Mouse (Mus musculus) embryo, embryonic 11 days (tissue): ENCODE measurements around the gene Cog7.

Experiments used
- DNase-seq: peaks from one replicate; pipeline ENCODE4 v3.0.0-alpha.2; 2015

The Cog7 gene

DNA sequence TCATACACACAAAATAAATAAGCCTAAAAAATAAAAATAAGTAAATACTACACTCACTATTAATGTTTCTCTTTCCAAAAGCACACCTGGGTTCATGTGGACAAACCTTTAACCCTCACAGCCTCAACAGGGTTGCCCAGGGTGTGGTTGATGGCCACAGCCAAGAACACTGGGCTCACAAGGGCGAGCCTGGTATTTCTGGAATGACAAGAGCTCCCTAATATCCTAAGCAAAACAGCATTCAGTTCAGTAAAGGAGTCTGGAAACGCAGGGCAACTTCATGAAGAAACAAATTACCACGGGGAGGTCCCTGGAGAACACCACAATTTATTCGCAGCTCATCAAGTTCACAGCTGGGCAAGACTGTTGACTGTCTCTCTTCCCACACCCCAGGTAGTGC, 34.0 kb downstream of the Cog7 start:
- no peak for DNase-seq

DNA sequence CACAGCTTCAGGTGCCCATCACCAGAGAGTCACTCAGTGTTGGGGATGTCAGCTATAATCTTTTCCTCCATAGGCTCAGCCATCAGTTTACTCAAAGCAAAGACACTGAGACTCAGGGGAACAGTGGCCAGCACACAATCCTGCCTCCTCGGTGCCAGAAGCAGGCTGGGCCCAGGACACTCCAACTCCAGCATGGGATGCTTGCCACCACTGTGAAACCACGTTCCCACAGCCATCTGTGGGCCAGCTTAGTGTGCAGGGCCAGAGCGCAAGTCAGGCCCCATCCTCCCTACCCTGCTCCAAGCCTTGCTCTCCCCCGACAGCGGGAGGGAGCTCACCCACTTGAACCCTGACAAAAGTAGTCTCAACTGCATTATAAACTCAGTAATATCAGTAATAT, 35.3 kb downstream of the Cog7 start:
- DNase-seq: no peak

DNA sequence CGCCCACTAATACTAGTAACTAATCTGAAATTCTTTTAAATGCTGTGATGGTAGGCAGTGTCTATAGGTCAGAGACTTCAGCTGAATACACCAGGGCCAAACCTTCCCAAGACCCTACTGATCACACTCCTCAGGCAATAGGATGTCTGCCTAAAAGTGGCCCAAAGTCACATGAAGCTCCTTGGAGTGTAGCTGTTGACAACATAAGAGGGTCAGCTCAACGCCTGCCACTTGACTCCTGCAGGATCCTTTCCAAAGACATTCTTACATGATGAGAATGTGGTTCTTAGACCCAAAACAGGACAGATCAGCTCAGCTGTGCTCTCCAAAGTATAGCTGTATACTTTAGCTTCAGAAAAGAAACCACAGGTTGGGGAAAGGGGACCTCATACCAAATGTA, 39.1 kb downstream of the Cog7 start:
- DNase-seq: no peak

DNA sequence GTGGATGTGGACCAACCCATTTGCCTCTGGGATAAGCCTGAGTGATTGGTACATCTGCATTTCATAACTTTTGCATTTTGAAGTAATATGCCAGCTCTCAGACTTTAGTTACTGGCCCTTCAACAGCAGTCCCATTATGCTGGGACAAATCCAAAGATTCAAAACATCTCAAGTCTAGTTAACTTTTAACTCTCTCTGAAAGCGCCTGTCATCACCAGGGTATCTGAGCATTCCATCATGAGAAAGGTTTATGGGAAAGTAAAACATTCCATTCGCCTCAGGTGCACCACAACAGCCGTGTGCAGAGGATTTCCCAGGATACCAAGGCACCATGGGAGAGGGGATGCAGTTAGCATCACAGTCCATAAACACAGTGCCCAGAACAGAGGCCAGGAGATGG, 39.9 kb downstream of the Cog7 start:
- no peak for DNase-seq

DNA sequence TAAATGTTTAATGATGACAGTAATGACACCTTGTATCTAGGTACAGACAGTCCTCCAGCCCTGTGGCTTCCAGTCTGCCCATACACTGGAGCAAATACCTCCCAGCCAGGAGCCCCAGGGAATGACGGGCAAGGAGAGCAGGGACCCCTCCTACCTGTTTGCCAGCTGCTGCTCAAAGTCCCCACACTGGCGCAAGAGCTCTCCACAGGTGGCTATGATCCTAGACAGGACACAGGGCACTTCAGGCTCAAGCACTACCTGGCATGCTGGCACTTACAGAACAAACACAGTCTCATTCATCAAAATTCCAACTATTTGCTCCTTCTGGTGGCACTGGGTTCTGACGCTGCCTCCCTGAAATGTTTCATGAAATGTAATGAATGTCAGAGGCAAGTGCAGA, 40.5 kb downstream of the Cog7 start:
- no peak for DNase-seq

DNA sequence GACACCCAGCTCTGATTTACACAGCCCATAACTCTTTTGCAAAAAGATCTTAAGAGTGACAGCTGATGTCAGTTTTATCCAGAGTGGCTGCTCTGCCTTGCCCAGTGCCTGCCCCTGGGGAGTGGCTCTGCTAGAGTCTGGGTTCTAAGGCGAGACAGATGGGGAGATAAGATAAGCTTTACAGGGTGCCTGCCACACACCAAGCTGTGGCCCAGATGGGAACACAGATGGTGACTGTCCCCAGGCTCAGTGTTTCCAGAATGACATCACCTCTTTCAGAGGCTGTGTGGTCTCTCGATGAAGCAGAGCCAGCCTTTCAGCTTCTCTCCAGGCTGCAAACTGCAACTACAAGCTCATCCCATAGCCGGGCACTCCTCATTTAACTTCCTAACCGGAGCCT, 41.8 kb downstream of the Cog7 start:
- peak; percentile 37 for DNase-seq

DNA sequence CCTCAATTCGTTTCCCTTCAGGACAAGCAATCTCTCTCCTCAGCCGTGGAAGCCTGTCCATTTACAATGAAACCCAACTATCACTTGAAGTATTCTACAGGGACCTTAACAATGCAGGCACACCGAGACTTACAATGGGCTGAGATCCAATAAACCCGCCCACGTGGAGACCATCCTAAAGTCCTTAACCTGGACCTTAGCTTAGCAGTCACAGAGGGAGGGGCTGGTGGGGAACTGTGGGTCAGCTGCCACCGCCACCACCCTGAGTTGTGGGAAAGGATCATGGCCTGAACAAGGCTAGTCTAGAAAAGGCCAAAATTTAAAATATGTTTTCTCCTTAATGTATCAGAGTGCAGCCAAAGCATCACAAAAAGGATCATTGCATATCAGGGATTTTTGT, 42.3 kb downstream of the Cog7 start:
- DNase-seq: no peak

DNA sequence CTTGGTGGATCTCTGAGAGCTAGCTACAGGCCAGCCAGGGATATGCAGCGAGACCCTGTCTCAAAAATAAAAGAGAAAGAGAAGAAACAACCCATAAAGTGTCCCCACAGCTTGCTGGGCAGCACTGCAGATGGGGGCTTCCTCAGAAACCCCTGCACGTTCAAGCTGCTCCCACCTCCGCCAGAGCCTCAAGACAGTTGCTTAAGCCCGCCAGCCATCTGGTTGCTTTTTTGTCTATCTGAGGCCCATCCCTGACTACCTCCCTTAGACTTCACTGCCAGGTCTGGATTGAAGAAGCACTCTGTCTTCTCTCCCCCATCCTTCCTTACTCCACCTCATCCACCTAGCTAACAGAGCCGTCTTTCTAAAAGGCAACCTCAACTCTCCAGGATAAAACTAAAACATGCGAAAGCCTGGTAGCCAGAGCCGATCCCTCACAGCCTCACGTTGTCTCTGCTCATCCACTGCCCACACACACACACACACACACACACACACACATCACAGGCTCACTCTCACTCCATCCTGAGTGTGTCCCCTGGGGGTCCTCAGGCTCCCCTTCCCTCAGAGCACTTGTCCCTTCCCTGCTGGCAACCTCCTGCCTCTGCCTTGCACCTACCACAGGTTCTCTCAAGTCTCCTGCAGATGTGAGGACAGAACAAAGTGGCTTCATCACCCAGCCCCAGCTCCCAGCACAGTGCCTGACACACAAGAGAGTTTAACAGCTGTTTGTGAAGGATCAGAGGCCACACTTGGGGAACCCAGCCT, 43.2 kb downstream of the Cog7 start:
- no peak for DNase-seq

DNA sequence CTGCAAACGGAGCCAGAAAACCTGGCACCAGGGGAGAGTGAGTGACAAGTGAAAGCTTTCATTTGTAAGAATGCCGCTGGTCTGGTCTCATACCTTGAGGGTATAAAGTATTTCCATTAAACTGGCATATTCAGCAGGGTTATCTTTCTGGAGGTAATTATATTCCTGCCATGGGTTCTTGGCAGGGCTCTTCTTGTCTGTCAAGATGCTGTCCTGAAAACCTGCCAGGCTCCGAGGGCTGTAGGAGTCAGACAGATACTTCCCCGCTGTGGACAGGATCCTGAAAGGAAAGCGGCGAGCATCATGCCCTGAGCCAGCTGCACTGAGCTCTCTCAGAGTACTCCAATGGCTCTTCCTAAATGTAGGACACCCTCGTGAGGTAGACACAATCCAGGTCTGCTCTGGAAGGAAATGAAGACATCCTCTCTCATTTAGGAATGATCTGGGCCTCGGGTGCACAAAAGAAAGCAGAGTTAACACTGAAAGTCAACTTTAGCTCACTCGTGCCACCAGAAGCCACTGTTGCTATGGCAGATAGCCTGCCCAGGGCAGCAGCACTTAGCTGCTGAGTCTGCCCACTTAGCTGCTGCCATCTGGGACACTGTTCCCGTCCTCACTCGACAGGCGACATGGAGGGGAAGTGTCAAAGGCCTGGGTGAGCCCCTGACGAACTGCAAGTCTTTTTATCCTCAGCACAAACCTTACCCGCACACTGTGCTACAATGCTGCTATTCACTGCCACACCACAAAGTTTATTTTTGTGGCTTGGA, 44.5 kb downstream of the Cog7 start:
- peak; percentile 9 for DNase-seq

DNA sequence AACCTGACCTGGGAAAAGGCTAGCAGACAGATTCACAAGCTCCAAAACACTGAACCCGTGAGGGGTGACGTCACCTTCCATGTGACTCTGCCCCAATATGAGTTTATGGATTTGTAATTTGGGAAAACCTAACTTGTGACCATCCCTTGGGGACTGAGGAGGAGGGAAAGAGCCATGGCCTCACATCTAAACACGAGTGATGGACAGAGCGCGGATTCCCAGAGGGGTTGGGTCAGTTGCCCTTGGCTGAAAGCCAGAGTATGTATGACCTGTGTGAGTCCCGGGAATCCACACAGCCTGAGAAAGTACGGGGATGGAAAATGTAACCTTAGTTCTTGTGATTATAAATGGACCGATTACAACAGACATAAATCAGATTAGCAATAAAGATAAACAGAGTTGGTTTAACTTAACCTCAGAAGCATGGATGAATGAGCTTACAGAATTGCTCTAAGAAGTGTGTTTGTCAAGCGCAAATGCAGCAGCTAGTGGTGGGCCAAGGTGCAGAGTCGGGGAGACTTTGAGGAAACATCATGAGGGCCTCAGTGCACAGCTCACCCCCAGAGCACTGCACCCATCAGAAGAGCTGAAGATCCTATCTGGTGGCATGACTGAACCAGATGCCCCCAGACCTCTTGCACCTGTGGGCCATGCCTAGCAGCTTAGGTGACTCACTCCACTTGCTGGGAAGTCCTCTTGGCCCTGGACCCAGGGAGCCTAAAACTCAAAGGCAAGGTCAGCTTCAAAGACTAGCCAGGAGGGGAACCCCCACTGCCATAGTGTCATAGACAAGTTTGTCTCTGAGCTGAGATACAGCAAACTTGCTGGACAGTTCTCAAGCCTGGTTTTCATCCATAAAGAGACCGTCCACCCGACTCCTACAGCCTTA, 45.4 kb downstream of the Cog7 start:
- peak; percentile 31 for DNase-seq

DNA sequence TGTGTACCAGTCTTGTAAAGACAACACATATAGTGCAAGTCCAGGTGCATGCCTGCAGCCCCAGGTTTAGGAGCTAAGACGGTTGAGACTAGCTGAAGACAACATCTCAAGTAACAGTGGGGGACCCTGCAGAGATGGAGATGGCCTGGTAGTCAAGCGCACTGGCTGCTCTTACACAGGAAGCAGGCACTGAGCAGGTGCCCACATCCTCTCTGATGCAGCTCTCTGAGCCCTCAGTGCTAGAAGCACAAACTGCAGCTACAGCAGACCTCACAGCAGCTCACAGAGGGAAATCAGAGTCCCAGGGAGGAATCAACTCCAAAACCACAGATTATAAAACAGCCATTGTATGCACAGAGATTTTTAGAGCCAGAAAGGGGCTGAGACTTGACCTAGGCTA, 47.2 kb downstream of the Cog7 start:
- DNase-seq: no peak

DNA sequence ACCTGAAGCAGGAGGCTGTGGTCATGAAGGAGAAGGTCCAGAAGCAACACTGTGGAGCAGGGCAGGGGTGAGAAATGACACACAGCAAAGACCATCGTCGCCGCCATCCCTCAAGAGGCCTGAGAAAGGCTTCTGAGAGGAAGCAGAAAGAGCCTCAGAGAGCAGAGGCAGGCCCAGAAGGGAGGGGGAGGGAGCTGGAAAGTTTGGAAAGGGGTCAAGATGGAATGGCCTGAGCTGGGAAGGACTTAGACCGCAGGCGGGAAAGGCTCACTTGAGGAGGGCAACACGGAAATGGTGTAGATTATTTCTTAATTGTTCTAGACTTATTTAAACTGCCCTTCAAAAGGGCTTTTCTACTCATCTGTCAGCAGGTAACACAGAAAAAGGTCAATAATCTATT, 47.8 kb downstream of the Cog7 start:
- DNase-seq: no peak

DNA sequence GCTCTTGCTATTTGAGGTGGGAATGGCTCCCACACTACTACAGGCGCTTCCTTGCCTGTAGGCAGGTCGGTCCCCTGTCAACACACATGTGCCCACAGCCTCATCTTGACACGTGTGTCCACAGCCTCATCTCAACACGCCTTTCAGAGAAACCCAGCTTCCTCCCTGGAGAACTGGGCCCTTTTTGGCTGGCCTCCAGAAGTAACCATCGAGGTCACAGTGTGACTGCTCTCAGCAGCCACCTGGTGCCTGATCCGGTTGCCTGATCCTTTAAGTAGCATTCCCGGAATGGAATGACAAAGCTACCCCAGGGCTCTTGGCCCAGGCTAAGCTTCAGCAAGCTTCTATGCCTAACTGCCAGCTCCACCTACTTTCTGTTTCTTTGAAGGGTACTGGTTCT, 50.3 kb downstream of the Cog7 start:
- DNase-seq: no peak

DNA sequence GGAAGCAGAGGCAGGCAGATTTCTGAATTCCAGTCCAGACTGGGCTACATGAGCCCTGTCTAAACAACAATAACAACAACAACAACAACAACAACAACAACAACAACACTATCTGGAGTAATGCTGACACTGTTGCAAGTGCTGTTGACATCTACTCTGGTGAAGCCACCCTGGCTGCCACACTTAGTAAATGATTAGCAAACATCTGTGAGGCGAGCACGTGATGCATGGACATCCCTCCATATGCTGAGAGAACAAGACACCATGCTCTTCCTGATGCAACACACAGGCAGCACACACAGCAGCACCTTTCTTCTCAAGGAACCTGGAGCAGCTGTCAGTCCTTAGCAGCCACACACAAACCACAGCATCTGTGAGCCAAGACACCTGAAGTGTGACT, 53.6 kb downstream of the Cog7 start:
- no peak for DNase-seq

DNA sequence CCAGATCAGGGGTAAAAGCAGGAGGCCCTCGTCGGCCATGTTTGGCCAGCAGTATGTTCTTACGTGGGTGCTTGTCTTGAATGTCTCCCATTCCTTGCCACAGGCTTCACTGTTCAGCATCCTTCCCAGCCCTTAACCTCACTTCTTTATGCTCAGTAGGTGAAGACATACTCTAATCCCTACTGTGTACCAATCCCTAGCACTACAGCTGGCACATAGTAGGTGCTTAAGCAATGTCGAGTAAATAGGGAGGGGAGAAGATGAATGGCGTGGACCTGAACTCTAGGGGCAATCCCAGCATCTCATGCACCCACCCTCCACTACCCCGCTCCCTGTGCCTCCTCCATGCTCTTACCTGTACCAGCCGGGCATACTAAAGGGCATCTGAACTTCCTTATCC, 57.1 kb downstream of the Cog7 start:
- no peak for DNase-seq

DNA sequence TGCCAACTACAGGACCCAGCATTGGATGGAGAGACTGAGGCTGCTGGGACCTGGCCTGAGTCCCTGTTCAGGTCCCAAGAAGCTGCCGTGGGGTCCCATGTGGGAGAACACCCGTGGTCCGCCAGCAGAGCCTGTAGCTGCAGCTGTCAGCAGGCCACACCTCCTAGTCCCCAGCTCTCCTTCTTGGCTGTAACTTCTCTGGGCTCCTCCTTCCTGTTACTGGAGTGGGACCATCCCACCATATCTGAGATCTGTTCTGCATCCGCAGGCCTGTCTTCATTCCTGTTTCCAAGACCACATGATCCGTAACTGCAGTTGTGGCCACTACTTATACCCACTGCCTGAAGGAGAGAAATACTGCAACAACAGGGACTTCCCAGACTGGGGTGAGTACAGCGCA, 67.6 kb downstream of the Cog7 start:
- no peak for DNase-seq

DNA sequence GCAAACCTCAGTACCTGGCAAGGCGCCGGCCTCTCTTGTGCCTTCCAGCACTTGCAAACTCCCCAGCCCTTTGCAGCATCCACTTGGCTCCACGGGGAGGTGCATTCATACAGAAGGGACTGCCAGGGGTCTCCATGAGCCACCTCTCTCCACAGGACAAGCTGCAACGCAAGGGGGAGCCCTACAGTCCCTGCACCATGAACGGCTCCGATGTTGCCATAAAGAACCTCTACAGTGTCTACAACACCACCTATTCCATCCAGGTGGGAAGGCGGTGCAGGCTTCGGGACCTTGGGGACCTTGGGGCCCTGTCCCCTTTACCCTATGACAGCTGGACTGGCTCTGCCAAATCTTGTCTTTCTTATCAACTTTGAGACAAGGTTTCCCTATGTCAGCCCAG, 69.3 kb downstream of the Cog7 start:
- no peak for DNase-seq

DNA sequence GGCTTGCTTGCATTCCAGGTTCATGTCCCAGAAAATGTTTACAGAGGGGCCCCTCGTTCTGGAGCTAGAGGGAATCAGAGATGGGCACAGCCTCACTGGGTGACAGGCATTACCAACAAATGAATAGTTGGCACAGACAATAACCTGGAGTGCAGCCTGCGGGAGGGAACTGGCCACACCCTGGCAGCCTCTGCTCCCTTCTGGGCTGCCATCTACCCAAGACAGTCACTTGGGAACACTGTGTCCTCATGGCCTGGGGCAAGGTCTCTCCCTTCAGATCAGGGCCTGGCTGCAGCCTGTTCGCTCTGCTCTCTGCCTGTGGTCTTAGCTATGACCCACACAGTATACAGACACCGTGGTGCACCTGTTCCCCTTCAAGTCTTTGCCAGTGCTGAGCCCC, 74.6 kb downstream of the Cog7 start:
- DNase-seq: no peak

DNA sequence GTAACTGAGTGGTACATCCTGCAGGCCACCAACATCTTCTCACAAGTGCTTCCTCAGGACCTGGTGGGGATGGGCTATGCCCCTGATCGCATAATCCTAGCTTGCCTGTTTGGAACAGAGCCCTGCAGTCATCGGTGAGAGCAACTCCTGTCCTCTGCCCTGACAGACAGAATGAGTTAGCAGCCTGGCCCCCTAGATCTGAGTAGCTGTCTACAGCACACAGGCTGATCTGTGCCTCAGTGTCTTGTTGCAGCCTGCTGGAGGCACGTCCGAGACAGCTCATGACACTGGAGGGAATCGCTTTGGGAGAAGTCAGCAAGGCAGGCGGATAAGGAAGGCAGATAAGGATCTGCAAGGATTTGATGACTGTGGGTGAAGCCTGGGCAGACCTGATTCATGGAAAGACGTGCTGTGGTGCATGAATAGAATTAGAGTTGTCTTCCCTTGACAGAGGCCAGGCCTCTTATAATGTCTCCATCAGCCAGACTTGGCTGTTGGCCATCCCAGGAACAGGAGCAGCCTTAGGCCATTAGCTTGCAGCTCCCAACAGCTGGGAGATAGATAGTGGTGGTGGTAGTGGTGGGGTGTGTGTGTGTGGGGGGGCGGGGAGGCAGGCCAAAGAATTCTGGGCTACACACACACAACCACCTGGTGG, 78.6 kb downstream of the Cog7 start:
- DNase-seq: no peak

DNA sequence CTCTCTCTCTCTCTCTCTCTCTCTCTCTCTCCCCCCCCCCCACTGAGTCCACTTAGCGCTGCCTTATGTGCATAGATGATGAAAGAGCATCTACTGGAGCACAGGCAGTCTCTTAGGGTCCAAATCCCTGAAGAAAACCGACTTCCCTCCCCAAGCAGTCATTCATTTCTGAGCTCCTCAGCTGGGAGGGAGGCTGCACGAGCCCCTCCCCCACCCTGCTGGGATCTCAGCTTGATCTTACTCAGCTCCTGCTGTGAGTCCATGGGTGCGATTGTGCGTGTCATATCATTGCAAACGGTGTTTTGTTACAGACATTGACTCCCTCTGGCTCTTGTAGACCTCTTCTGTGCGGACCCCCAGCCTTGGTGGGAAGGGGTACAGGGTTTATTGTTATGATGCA, 81.6 kb downstream of the Cog7 start:
- peak; percentile 53 for DNase-seq

DNA sequence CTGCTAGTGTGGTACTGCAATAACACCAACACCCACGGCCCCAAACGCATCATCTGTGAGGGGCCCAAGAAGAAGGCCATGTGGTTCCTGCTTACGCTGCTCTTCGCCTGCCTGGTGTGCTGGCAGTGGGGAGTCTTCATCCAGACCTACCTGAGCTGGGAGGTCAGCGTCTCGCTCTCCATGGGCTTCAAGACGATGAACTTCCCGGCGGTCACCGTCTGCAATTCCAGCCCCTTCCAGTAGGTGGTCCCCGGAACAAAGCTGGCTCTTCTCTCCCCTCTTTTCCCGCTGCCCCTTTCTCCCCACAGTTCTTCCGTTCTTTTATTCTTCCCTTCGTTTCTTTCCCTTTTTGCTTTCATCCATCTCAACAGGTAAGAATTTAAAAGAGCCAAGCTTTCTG, 82.2 kb downstream of the Cog7 start:
- DNase-seq: peak; percentile 56

DNA sequence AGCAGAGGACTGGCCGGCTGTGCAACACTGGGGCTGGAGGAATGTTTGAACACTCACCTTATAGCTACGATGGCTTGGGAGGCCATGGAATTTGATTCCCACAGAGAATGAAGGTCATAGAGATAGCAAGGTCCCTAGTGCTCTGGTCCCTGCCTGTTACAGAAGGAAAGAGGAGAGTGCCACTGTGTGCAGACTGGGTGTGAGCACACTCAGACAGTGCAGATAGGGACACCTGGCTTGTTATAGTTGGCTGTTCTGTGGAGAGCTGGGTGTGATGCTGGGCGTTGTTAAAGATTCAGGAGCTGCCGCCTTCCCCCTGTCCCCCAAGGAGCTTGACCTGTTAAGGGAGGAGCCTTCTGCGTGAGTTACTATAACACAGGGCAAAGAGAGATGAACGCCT, 84.8 kb downstream of the Cog7 start:
- no peak for DNase-seq
